Mouse (Mus musculus) ES-E14 (cell line): ENCODE results near the gene Ergic1.

Experiments used
- CHD2 ChIP-seq: IDR thresholded peaks from 2 replicates; pipeline ENCODE4 v1.6.1; 2014; ENCODE audit warnings: mild to moderate bottlenecking, low read depth, low read length, inconsistent platforms
- MAFK ChIP-seq: IDR thresholded peaks from 2 replicates; pipeline ENCODE4 v1.6.1; 2014; ENCODE audit warnings: mild to moderate bottlenecking, low read depth, low read length, inconsistent platforms; ENCODE audit not compliant: insufficient read depth
- ZC3H11A ChIP-seq: IDR thresholded peaks from 2 replicates; pipeline ENCODE4 v1.6.1; 2012; ENCODE audit warnings: low read depth, mild to moderate bottlenecking, inconsistent platforms, low read length, borderline replicate concordance

- no peak for TF ChIP-seq CHD2
- TF ChIP-seq ZC3H11A: no peak
- no peak for TF ChIP-seq MAFK
Measured at GRCm38 (mm10) chr17:26634539-26634938, 73.2 kb downstream of the Ergic1 start.
